Mouse (Mus musculus): ENCODE results near the gene Spns2.
"Not testable (repeated sequence)": the region's sequence is repeated elsewhere in the genome, so short reads cannot be mapped to it uniquely, and the experiment has no call there.

Spns2 gene

DNA sequence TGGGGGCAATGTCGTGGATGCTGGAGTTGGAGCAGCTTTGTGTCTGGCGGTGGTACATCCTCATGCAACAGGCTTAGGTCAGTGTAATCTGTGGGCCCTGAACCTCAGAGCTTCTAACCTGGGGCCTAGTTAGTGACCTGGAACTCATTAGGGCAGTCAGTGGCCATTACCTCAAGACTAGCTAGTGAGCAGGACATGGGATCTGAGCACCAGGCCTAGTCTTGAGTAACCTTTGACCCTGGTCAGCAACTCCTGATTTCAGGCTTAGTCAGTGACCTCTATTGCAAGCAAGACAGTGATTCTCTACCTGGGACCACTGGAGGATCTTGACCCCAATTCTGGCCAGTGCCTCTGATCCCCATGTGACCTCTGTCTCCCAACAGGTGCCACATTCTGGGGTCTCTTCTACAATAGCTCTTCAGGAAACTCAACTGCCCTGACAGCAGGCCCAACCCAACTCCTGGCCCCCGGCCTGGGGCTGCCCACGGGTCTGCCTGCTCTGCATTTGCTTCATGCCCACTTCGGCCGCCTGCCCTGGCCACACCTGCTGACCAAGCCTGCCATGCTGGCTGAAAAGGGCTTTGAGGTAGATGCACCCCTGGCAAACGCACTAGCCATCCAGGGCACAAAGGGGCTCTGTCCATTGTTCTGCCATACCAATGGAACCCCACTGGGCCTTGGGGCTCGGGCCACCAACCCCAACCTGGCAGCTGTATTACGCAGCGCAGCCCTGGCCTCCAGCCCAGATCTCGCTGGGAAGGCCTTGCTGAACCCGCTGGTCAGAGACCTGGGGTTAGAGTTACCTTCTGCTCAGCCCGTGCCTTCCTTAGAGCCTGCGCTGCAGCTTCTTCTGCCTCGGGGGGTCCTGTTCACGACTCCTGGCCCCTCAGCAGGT lies 52.7 kb downstream of the Spns2 start:
- DNase-seq (ENCODE audit: low read depth, low spot score), result no peak

DNA sequence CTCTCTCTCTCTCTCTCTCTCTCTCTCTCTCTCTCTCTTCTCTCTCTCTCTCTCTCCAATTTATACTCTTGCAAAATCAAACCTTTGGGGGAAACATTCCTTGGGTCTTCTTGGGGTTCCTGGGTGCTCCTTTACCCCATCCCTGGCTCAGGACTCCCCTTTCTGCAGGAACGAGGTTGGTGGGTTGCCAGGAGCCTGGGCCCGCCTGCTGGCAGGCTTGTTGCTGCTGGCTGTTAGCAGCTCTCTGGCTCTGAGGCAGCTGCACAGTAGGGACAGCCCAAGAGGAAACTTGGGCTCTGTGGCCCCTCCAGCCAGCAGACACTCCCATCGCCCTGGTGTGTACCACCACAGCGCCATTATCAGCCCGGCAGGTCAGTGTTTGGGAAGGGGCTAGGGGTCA lies 53.4 kb downstream of the Spns2 start:
- DNase-seq (ENCODE audit: low read depth, low spot score), result no peak

DNA sequence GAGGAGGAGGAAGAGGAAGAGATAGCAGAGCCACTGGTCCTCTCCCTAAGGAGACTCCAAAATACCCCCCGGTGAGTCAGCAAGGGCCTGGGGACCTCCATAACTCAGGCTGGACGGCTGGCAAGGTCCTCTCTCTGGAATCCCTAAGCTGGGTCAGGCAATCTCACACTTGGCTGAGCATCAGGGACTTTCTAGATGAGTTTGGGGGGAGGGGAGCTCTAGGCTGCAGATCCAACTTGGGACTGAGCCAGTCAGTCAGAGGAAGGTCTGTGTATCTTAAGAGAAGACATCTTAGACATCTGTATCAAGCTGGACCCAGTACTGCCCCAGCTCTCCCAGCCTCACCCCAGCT lies 54.0 kb downstream of the Spns2 start:
- no peak for DNase-seq (ENCODE audit: low read depth, low spot score)

DNA sequence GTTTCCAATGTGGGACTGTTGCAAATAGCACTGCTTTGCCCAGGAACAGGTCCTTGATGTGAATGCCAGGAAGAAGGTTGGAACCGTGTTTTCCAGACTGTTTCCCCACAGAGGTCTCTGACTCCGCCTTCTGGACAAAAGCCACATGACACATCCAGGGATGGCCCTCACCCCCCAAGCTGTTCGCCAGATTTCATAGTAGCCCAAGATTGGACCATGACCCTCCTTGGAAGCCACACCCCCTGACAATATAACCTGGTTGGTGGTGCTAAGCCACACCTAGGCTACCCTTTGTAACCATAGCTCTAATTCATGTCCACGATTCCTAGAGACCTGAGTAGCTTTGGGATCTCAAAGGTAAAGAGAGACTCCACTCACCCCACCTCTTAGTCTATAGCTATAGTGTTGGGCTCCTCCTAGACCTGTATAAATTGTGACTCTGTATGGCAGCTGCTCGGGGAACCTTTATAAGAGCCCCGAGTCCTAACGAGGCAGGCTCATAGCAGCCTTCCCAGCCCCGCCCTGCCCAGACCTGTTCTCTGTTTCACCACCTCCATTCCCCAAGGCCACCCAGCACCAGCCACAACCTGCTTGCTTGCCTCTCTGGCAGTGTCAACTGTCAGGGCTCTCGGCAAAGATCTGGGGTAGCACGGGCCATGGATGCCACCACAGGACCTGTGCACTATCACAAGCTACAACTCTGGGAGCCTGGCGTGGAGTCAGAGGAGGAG lies 54.6 kb downstream of the Spns2 start, which contains the start of gene Ggt6:
Gene Ggt6, plus strand, starts transcription at position 564 of the 731 bp plus-strand sequence.
- no peak for DNase-seq (ENCODE audit: low read depth, low spot score)

DNA sequence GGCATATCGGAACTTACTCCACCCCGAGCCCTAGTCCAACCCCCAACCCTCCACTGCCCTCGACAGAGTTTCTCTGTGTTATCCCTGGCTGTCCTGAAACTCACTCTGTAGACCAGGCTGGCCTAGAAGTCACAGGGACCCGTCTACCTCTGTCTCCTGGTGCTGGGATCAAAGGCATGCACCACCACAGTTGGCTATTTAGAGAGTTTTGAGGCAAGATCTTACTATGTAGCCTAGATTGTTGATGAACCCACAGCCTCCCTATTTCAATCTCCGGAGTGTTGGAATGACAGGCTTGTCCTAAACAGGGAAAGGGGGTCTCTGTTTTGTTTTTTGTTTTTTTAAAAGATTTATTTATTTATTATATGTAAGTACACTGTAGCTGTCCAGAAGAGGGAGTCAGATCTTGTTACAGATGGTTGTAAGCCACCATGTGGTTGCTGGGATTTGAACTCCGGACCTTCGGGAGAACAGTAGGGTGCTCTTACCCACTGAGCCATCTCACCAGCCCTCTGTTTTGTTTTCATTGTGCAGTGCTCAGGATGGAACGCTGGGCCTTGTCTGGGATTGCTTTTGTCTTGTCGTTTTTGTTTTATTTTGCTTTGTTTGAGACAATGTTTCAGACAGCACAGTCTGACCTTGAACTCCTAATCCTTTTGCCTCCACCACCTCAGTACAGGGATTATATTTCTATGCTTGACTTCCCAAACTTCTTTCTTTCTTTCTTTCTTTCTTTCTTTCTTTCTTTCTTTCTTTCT lies 59.2 kb downstream of the Spns2 start:
- DNase-seq (ENCODE audit: low read depth, low spot score), result not testable (repeated sequence)

DNA sequence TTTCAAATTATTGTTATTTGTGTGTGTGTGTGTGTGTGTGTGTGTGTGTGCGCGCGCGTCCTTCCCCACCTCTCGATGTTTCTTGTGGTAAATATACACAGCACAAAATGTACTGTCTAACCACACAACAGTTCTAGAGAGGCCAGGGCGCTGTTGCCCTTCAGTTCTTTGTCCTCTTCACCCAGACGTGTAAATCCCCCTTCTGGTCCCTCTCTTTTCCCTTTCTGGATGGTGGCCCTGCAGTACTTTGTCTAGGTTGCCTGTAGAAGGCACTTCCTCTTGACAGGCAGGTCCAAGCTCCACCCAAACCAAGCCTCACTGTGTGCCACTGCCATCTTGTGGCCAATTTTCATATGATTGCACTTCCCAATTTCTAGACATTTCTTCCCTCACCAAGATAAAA lies 60.4 kb downstream of the Spns2 start:
- peak; percentile 83 for DNase-seq (ENCODE audit: low read depth, low spot score)

DNA sequence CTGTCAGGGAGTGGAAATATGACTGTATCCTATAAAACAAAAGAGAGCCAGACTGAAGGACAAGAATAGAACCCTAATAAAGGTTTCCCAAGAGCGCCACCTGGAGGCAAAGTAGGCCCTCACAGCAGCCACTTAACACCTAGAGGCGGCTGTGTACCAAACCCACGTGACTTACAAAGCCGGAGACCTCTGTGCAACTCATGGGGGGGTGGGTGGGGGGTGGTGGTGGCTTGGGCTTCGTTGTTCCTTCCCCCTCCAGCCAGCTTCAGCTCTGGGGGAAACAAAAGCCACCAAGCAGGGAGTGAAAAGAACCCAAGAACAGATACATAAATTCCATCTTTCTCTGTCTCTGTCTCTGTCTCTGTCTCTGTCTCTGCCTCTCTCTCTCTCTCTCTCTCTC lies 61.0 kb downstream of the Spns2 start:
- peak; percentile 70 for DNase-seq (ENCODE audit: low read depth, low spot score)

DNA sequence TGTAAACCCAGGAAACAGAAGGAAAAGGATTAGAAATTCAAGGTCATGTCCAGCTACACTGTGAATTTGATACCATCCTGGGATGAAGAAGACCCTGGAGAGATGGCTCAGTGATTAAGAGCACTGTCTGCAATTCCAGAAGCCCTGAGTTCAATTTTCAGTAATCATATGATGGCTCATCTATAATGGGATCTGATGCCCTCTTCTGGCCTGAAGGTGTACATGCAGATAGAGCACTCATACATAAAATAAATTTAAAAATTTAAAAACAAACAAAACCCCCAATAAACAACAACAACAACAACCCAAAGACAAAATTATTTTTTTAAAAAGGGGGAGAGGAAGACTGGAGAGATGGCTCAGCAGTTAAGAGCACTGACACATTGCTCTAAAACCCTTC lies 62.8 kb downstream of the Spns2 start:
- no peak for DNase-seq (ENCODE audit: low read depth, low spot score)

DNA sequence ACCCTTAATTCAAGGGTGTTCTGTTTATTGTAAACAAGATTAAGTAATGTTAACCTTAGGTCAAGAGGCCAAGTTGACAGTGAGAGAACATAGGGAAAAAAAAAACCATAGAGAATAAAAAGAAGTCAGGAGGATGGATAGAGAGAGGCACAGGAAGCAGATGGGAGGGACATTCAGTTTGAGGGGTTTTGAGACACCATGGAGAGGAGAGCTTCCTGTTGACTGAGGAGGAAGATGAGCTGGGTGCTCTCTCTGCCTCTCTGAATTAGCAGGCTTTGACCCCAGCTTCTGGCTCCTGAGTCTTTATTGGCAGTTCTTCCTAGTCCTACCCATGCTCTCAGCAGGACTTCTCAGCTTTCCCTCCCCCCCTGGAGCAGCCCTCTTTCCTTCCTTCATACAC lies 64.5 kb downstream of the Spns2 start:
- DNase-seq (ENCODE audit: low read depth, low spot score), result no peak

DNA sequence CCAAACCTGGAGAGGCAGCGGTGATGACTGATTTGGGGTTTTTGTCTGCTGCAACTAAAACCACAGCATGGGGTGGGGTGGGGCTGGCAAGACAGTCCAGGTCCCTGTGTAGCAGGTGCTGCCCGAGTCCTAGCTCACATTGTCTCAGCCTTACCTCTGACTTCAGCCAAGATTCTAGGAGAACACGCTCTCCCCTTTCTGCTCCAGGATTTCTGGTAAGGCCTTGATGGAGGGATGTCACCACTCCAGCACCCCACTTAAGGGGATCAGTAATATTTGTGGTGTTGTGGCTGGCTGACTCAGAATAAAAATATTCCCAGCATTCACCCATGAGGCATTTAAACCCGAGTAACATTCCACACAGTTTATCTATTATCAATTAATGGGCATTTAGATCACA lies 66.0 kb downstream of the Spns2 start:
- no peak for DNase-seq (ENCODE audit: low read depth, low spot score)

DNA sequence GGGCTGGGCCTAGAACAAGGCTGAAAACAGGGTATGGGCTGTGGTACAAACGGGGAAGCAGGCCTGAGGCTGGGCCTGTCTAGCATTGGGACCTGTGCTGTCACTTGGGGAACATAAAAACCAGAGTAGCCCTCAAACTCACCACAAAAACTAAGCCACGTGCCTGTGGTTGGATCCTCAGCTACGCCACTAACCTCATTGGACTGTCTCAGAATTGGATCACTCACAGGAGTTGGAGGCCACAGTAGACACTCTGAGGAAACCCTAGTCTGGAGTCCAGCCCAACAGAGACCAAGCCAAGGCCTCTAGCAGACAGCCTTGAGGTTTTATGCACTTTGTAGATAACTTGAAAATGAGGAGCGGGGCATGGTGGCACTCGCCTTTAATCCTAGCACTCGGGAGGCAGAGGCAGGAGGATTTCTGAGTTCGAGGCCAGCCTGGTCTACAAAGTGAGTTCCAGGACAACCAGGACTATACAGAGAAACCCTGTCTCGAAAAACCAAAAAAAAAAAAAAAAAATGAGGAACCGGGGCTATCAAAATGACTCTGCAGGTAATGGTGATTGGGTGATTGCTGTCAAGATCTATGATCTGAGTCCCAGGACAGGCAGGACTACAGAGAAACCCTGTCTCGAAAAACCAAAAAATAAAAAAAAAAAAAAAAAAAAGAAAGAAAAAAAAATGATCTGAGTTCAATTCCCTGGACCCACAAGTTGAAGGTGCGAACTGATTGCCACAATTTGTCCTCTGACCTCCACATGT lies 68.0 kb downstream of the Spns2 start:
- no peak for DNase-seq (ENCODE audit: low read depth, low spot score)

DNA sequence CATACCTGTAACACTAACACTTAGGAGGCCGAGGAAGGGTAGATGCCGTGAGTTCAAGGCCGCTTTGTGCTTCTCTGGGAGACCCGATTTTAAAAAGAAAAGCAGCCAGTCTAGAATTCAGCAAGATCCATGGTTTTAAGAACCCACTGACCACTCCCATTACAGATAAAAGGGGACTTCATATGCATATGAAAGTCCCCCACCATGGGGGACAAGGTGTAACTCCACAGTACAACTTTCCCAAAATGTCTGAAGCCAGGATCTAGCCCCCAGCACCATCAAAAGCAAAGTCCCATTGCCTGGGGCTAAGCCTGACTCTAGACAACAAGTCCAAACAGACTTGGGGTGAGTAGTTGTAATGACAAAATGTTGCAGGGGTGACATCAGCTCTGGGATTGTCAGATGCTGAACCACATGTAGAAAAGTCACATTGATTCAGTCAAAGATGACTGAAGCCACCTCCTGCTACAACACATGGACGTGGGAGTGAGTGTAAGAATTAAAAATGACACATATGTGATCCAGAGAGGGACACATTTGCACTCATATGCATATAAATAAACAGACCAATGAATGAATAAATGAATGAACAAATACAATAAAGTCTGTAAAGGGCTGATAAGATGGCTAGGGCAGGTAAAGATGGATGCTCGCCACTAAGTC lies 69.1 kb downstream of the Spns2 start:
- DNase-seq (ENCODE audit: low read depth, low spot score), result no peak

DNA sequence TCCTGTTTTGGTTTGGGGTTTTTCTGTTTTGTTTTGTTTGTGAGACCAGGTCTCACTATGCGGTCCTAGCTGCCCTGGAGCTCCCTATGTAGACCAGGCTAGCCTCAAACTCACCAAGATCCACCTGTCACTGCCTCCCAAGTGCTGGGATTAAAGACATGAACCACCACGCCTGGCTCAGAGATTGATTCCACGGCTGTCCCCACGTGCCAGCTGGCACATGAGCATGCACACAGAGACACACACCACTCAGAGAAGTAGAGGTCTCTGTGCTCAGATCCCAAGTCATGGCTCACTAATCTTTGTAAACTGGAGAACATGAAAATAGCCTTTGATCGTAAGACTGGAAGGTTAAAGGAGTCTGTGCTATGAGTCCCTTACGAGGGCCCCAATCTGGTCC lies 70.7 kb downstream of the Spns2 start:
- no peak for DNase-seq (ENCODE audit: low read depth, low spot score)

DNA sequence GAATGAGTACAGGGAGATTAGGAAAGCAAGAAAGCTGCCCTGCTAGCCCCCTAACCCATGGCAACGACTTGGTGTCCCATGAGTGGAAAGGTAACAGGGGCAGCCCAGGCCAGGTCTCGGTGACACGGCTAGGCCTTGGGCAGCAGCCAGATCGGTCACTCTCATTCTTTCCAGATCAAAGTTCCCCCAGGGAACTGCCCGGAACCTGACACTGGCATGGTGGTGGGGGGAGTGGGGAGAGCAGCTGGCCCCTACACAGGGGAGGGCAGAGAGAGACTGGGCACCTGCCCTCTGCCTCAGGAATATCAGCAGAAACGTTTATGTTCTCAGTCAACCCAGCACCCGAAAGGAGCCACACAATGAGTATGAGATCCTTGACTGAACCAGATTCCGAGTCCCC lies 71.5 kb downstream of the Spns2 start:
- no peak for DNase-seq (ENCODE audit: low read depth, low spot score)

DNA sequence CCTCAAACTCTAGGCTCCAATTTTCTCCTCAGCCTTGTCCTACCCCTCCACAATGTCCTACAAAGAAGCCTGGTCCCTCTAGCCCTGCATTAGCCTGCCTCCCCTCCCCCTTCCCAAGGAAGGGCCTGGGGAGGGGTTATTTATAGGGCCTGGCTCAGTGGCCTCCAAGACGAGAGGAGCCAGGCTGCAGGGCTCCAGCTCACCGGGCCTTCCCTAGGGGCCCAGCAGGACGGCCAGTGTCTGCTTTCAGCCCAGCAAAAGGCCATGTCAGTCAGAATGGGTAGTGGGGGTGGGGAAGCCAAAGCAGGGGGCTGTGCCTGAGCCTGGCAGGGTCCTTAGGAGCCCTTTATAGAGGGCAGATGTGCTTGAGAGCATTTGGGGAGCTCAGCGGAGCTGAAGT lies 72.3 kb downstream of the Spns2 start:
- DNase-seq (ENCODE audit: low read depth, low spot score), result no peak

DNA sequence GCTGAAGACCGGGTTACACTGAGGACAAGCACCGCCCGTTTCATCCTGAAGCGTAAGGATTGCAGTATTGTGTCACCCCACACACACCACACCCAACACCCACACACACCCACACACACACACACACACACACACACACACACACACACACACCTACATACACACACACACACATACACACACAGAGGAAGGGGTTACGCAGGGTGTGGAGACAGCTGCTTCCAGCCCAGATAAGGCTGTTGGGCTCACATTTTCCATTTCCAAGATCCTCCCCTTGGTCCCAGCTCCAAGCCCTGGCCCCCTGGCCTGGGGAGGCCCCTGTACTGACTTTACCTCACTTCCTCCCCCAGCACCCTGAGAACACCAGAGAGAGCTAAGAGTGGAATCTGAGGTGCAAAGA lies 73.0 kb downstream of the Spns2 start:
- no peak for DNase-seq (ENCODE audit: low read depth, low spot score)

DNA sequence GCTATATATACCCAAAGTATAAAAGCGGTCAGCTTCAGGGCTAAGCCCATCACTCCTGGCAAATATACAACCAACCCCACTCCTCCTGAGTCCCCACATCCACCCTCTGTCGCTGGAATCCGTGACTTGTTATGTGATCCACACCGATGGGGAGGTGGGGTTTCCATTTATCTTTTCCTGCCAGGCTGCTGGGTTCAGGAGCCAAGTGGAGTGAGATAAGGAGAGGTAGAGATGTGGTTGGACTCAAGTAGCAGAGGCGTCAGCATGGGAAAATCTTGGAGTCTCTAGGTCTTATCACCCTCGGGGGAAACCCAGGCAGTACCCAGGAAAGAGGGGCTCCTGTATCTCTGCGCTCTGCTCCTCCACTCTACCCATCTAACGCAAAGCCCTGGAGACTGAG lies 74.5 kb downstream of the Spns2 start:
- DNase-seq (ENCODE audit: low read depth, low spot score), result no peak

DNA sequence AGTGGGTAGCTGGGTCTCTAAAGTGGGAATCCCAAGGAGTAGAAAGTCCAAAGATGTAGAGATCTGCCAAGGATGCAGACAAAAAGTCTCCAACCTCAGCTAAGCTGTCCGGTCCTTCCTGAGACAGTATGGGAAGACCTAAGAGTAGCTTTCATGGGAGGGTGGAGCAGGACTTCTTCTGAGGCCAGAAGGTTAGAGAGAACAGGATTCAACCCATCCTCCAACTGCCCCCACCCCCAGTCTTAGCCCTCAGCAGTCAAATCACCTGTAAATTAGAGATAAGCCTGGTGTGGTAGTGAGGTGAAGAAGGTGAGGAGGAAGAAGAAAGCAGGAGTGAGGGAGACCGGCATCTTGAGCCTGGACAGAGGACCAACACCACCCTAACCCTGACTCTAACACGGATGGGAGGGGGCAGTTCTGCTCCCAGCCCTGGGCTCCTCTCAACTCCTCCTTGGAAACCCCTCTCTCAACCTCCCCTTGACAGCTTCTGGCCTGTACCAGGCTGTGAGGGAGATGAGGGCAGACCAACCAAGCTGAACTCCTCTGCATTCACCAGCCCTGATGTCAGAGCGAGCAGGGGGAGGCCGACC lies 76.0 kb downstream of the Spns2 start:
- no peak for DNase-seq (ENCODE audit: low read depth, low spot score)

DNA sequence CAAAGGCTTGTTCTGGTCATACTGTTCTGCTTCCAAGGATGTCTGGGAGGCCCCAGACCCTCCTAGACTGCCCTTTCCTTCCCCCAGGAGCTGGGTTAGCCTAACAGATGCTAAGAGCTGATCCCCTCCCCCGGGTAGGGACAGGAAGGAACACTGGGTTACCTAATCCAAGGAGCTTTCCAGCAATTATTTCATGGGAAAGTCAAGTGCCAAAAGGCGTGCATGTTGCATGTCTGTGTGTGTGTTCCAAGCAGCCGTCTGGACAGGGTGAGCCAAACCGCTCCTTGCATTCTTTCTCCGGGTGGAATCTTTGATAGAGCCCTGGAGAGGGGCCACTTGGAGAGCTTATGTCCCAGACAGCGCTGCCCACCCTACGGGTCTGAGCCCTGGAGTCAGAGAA lies 76.7 kb downstream of the Spns2 start:
- no peak for DNase-seq (ENCODE audit: low read depth, low spot score)

DNA sequence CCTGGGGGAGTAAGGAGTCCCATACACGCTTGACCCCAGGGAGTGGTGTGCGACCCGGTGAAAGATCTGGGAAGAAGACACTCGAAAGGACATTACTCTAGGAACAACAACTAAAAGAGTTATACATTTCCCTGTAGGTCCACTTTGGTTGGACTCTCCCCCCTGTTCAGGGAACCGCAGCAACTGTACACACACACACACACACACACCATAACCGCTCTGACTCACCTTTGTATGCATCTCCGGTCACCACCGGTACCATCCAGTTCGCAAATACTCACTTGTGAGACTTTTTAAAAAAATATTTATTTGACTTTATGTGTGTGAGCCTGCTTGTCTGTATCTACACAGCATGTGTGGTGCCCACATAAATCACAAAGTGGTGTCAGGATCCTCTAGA lies 77.8 kb downstream of the Spns2 start:
- no peak for DNase-seq (ENCODE audit: low read depth, low spot score)
